Mouse (Mus musculus): ENCODE measurements around the gene Rab11fip5. TPM values are rescaled to one million over a fixed set of nuclear protein-coding genes. Genes with fewer than 3 reads are reported as not detected.

The Rab11fip5 gene
- polyA plus RNA-seq, 1 experiment from 2014 or later: 3.4 TPM

DNA sequence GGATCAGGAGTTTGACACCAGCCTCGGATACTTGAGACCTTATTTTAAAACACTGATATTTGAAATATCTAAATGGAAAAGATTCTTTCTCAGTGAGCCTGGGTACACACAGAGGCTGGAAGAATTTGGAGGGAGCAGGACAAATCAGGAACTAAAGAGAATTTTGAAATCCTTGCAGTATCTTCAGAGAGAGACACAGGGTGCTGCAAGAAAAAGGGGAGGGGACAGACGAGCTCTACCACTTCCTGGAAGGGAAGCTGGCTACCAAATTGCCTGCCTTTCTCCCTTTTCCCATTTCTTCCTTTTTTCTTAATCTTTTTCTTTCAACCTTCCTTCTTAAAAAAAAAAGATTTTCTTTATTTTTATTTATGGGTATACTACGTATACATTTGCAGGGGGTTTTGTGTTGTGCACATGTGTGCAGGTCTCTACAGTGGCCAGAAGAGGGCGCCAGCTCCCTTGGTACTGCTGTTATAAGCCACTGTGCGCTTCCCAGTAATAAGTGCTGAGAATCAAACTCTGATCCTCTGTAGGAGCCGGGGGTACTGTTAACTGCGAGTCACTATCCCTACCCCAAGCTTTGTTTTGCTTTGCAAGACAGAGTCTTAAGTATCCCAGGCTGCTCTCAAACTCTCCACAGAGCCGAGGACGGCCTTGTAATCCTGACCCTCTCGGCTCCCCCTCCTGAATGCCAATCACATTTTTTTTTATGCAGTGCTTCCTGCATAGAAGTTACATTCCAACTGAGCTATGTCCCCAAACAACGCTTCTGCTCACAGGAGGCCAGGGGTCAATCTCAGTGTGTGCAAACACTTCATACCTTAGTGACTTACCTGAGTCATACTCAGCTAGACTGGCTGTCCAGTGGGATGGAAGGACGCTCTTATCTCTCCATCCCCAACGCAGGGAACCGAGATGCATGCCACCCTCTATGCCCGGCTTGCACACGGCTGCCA lies 83.3 kb downstream of the Rab11fip5 start:
- no peak for ATAC-seq (ENCODE audit: insufficient number of reproducible peaks, low FRiP score, low TSS enrichment, low read depth)
- Histone ChIP-seq H3K4me2 (ENCODE audit: low read depth, severe bottlenecking) (no peak overlapping the region), H3K4me1 (ENCODE audit: control insufficient read depth, insufficient read depth, low read length) (peaks cover 19% of the 10 kb centered on the region), H3K27me3 (ENCODE audit: control insufficient read depth, insufficient read depth, low read length) (no peaks in the 10 kb centered on the region), H3K4me3 (ENCODE audit: low read depth, low read length) (no peak overlapping the region), H3K36me3 (ENCODE audit: control insufficient read depth, insufficient read depth, low read length) (no peaks in the 10 kb centered on the region), H3K9ac (ENCODE audit: low read length) (no peak overlapping the region), H3K27ac (replicated peaks; ENCODE audit: low read depth, low read length) (no peak overlapping the region), H3K9me3 (ENCODE audit: control insufficient read depth, low read length) (no peaks in the 10 kb centered on the region)
- DNase-seq (ENCODE audit: low spot score): no peak
- 89% methylated on average over 16 of the region's 16 CpGs for WGBS

DNA sequence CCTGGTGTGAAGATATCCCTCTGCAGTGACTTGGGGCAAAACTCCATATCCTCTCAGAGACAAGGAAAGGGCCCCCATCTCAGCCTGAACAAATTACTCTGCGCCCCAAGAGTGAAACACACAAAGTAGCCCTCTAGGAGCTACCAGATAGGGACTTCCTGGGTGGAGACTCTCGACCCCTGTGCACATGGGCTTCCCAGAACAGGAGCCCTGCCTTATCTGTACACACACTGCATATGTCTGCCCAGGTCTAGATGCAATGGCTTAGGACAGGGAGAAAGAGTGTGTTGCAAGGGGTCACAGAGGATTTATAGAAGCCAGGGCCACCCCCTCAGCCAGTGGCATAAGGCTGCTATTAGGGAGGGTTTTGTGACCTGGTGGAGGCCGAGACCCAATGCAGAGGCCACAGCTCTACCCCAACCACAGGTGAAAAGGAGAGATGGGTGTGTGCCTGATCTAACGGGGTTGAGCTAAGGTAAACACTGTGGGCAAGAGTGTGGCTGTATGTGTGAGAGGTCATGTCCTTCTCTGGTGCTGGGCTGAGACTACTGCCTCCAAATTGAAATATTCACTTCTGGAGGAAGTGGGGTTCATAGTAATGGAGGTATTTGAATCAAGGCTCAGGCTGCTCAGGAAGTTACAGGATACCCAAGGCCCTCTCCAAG lies 86.1 kb downstream of the Rab11fip5 start:
- Histone ChIP-seq H3K4me2 (ENCODE audit: low read depth, severe bottlenecking) (no peak overlapping the region), H3K36me3 (ENCODE audit: control insufficient read depth, insufficient read depth, low read length) (no peaks in the 10 kb centered on the region), H3K9ac (ENCODE audit: low read length) (no peak overlapping the region), H3K4me1 (ENCODE audit: control insufficient read depth, insufficient read depth, low read length) (peaks cover 1% of the 10 kb centered on the region), H3K27me3 (ENCODE audit: control insufficient read depth, insufficient read depth, low read length) (no peaks in the 10 kb centered on the region), H3K9me3 (ENCODE audit: control insufficient read depth, low read length) (no peaks in the 10 kb centered on the region), H3K4me3 (ENCODE audit: low read depth, low read length) (no peak overlapping the region), H3K27ac (replicated peaks; ENCODE audit: low read depth, low read length) (no peak overlapping the region)
- ATAC-seq (ENCODE audit: insufficient number of reproducible peaks, low FRiP score, low TSS enrichment, low read depth): no peak
- no peak for DNase-seq (ENCODE audit: low spot score)
- 80% methylated on average over 4 of the region's 4 CpGs for WGBS

DNA sequence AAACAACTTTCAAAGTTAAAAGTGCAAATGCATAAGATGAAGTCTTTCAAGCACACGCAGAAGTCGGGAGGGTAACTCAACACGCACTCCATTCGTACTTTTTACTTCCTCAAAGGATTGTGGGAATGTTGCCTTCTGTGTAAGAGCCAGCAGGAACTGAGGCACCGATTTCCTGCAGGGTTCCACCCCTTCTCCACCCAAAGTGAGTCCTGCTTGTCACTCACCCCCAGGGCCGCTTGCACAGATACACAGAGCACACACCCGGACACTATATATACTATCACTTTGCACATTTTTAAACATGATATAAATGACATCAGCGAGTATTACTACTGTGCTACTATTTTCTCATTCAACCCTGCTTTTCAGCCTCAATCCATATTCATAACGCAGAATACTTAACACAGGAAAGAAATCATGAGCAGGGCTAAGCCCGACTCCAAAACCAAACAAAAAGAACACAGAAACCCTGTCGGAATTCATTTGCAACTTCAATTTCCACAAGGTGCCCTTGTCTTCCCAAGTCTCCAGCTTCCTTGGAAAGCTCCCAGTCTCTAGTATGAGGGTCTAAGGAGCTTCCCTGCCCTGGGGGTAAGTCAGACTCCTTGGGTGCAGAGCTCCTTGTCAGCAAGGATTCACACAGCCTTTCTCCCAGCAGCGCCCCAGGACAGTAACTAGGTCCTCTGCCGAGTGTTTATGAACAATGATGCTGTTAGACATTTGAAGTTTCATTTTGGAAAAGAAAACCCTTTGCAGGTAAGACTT lies 88.0 kb downstream of the Rab11fip5 start:
- Histone ChIP-seq H3K36me3 (ENCODE audit: control insufficient read depth, insufficient read depth, low read length) (no peaks in the 10 kb centered on the region), H3K4me2 (ENCODE audit: low read depth, severe bottlenecking) (no peak overlapping the region), H3K4me3 (ENCODE audit: low read depth, low read length) (no peak overlapping the region), H3K27me3 (ENCODE audit: control insufficient read depth, insufficient read depth, low read length) (no peaks in the 10 kb centered on the region), H3K9me3 (ENCODE audit: control insufficient read depth, low read length) (no peaks in the 10 kb centered on the region), H3K4me1 (ENCODE audit: control insufficient read depth, insufficient read depth, low read length) (no peaks in the 10 kb centered on the region), H3K9ac (ENCODE audit: low read length) (no peak overlapping the region), H3K27ac (replicated peaks; ENCODE audit: low read depth, low read length) (no peak overlapping the region)
- no peak for DNase-seq (ENCODE audit: low spot score)
- no peak for ATAC-seq (ENCODE audit: insufficient number of reproducible peaks, low FRiP score, low TSS enrichment, low read depth)
- WGBS: 89% methylated on average over 13 of the region's 13 CpGs

Small RNA genes lying within 50 kb of the gene (microRNA-seq; reads per million reads assigned to microRNA genes)
- not detected for gene Mir705

Other genes starting within 250 kb of the Rab11fip5 start
- 63.3 and 77.8 TPM in 2 replicates for gene Spr, start 236.9 kb downstream of the Rab11fip5 start, polyA plus RNA-seq (2014; fragmentation: Nextera tagmentation; extraction: Ambion mirVana)
- 0.34 and 1.4 TPM in 2 replicates for gene Emx1, start 187.2 kb downstream of the Rab11fip5 start, polyA plus RNA-seq (2014; fragmentation: Nextera tagmentation; extraction: Ambion mirVana)
- gene Sfxn5, start 41.2 kb downstream of the Rab11fip5 start, polyA plus RNA-seq (2014; fragmentation: Nextera tagmentation; extraction: Ambion mirVana): 4.8 and 6.7 TPM in 2 replicates
- not detected in 2 replicates for gene Noto, start 49.3 kb upstream of the Rab11fip5 start, polyA plus RNA-seq (2014; fragmentation: Nextera tagmentation; extraction: Ambion mirVana)
- gene Smyd5, start 57.4 kb upstream of the Rab11fip5 start, polyA plus RNA-seq (2014; fragmentation: Nextera tagmentation; extraction: Ambion mirVana): 60.4 and 61.8 TPM in 2 replicates
- 706 and 718 TPM in 2 replicates for gene Cct7, start 76.9 kb upstream of the Rab11fip5 start, polyA plus RNA-seq (2014; fragmentation: Nextera tagmentation; extraction: Ambion mirVana)
- gene Pradc1, start 77.3 kb upstream of the Rab11fip5 start, polyA plus RNA-seq (2014; fragmentation: Nextera tagmentation; extraction: Ambion mirVana): 19.6 and 20.9 TPM in 2 replicates
- 1.5 and 1.7 TPM in 2 replicates for gene Fbxo41, start 128.4 kb upstream of the Rab11fip5 start, polyA plus RNA-seq (2014; fragmentation: Nextera tagmentation; extraction: Ambion mirVana)
- not detected in 2 replicates for gene Egr4, start 139.0 kb upstream of the Rab11fip5 start, polyA plus RNA-seq (2014; fragmentation: Nextera tagmentation; extraction: Ambion mirVana)
- gene Alms1, start 212.9 kb upstream of the Rab11fip5 start, polyA plus RNA-seq (2014; fragmentation: Nextera tagmentation; extraction: Ambion mirVana): 9.2 and 11.3 TPM in 2 replicates

Data from limb, embryonic 11.5 days (tissue).